Mouse (Mus musculus) midbrain, embryonic 13.5 days (tissue): ENCODE results near the gene Pip5k1c. TPM values are rescaled to one million over a fixed set of nuclear protein-coding genes. Genes with fewer than 3 reads are reported as not detected.

Experiments used
- microRNA-seq: library from miRNA; unstranded; fragments of <30 nt; microRNA quantifications from one replicate; pipeline ENCODE4, GENCODE M21; 2016
- polyA plus RNA-seq: library from polyadenylated mRNA; unstranded; fragments of >200 nt; fragmentation: Nextera tagmentation; extraction: Ambion mirVana; gene quantifications from 2 replicates; pipeline ENCODE4 v1.2.1, GENCODE M21; 2015

The Pip5k1c gene
- polyA plus RNA-seq, 1 experiment from 2014 or later, result 99.6 TPM

Small RNAs within 50 kb of the gene (microRNA-seq; reads per million reads assigned to microRNA genes)
- 12.4 reads per million, percentile 30 among the genes with 10 or more reads in this experiment for gene Mir3057

Other genes with a start within 250 kb of the Pip5k1c start
- 316 and 322 TPM in 2 replicates for gene Sgta, start 232.8 kb upstream of the Pip5k1c start, polyA plus RNA-seq
- gene Thop1, start 222.9 kb upstream of the Pip5k1c start, polyA plus RNA-seq, result 44.9 and 48.5 TPM in 2 replicates
- gene Creb3l3, start 194.1 kb upstream of the Pip5k1c start, polyA plus RNA-seq, result 0.12 and 0.20 TPM in 2 replicates
- gene Map2k2, start 187.0 kb upstream of the Pip5k1c start, polyA plus RNA-seq, result 220 and 243 TPM in 2 replicates
- 13.2 and 15.2 TPM in 2 replicates for gene Zbtb7a, start 157.7 kb upstream of the Pip5k1c start, polyA plus RNA-seq
- 60.0 and 60.9 TPM in 2 replicates for gene Pias4, start 125.0 kb upstream of the Pip5k1c start, polyA plus RNA-seq
- gene Eef2, start 116.3 kb upstream of the Pip5k1c start, polyA plus RNA-seq, result 565 and 579 TPM in 2 replicates
- gene Dapk3, start 110.0 kb upstream of the Pip5k1c start, polyA plus RNA-seq, result 48.4 and 67.3 TPM in 2 replicates
- gene 4930442H23Rik, start 109.1 kb upstream of the Pip5k1c start, polyA plus RNA-seq, result 0.12 and 0.15 TPM in 2 replicates
- 0.16 TPM in 1 of 2 replicates, not detected in the other for gene Nmrk2, start 90.9 kb upstream of the Pip5k1c start, polyA plus RNA-seq
- gene Atcay, start 62.1 kb upstream of the Pip5k1c start, polyA plus RNA-seq, result 66.0 and 77.3 TPM in 2 replicates
- gene Zfr2, start 59.8 kb upstream of the Pip5k1c start, polyA plus RNA-seq, result 16.5 and 19.7 TPM in 2 replicates
- 7.2 and 8.8 TPM in 2 replicates for gene Matk, start 40.0 kb upstream of the Pip5k1c start, polyA plus RNA-seq
- 138 and 148 TPM in 2 replicates for gene Mrpl54, start 26.0 kb upstream of the Pip5k1c start, polyA plus RNA-seq
- 27.9 and 30.8 TPM in 2 replicates for gene Apba3, start 26.0 kb upstream of the Pip5k1c start, polyA plus RNA-seq
- gene Tjp3, start 1.4 kb upstream of the Pip5k1c start, polyA plus RNA-seq, result 4.9 and 5.5 TPM in 2 replicates
- 35.5 and 35.8 TPM in 2 replicates for gene Cactin, start 28.1 kb downstream of the Pip5k1c start, polyA plus RNA-seq
- gene Tbxa2r, start 35.8 kb downstream of the Pip5k1c start, polyA plus RNA-seq, result 4.7 and 4.9 TPM in 2 replicates
- not detected in 2 replicates for gene Gipc3, start 50.3 kb downstream of the Pip5k1c start, polyA plus RNA-seq
- gene Hmg20b, start 57.5 kb downstream of the Pip5k1c start, polyA plus RNA-seq, result 46.5 and 49.8 TPM in 2 replicates
- 8.8 and 10.1 TPM in 2 replicates for gene Mfsd12, start 64.5 kb downstream of the Pip5k1c start, polyA plus RNA-seq
- 0.44 and 0.70 TPM in 2 replicates for gene 4930404N11Rik, start 72.9 kb downstream of the Pip5k1c start, polyA plus RNA-seq
- 127 and 133 TPM in 2 replicates for gene Fzr1, start 85.6 kb downstream of the Pip5k1c start, polyA plus RNA-seq
- 73.5 TPM in 2 replicates for gene Dohh, start 91.5 kb downstream of the Pip5k1c start, polyA plus RNA-seq
- 6.9 and 7.2 TPM in 2 replicates for gene Gm48551, start 91.5 kb downstream of the Pip5k1c start, polyA plus RNA-seq
- 1.2 and 2.1 TPM in 2 replicates for gene Gm48552, start 96.0 kb downstream of the Pip5k1c start, polyA plus RNA-seq
- gene Smim24, start 100.1 kb downstream of the Pip5k1c start, polyA plus RNA-seq, result 1.4 and 1.9 TPM in 2 replicates
- 13.1 and 15.2 TPM in 2 replicates for gene Nfic, start 162.7 kb downstream of the Pip5k1c start, polyA plus RNA-seq
- gene Celf5, start 189.7 kb downstream of the Pip5k1c start, polyA plus RNA-seq, result 75.5 and 79.4 TPM in 2 replicates
- 57.1 and 58.2 TPM in 2 replicates for gene Ncln, start 203.4 kb downstream of the Pip5k1c start, polyA plus RNA-seq
- gene S1pr4, start 207.2 kb downstream of the Pip5k1c start, polyA plus RNA-seq, result 0.64 and 0.77 TPM in 2 replicates
- gene Gna15, start 231.3 kb downstream of the Pip5k1c start, polyA plus RNA-seq, result 0.94 and 1.0 TPM in 2 replicates